Mouse (Mus musculus) yolk sac, embryonic 10.5 days (tissue): ENCODE results near the gene Gm20479.

Experiments used
- DNase-seq: peaks from one replicate; pipeline ENCODE4 v3.0.0-alpha.2; 2017; ENCODE audit warnings: low spot score

Gm20479 gene

DNA sequence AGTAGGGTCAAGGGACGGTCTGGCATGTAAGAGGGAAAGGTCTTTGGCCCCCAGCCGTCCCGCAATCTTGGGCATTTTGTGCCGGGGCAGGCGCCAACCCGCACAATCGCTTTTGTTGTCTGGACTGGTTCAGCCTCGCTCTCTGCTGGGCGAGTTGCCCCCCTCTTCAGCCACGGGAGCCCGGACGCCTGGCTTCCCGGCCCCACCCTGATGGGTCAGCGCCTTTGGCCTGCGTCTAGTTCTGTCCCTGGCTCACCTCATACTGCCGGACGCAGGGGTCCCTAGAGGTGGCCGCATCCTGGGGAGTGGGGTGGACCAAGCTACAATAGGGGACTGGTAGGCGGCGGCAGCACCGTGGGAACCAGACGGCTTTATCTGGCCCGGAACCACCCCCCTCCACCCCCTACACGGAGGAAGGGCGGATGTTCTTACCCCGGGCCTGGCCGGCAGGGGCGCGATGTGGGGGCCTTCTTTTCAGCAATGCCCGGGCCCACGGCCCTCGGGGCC lies 22.8 kb downstream of the Gm20479 start:
- no peak for DNase-seq

GRCm38 (mm10) chr7:27333316-27333941 lies 23.8 kb downstream of the Gm20479 start:
- no peak for DNase-seq

- peak; percentile 65 for DNase-seq
These were observed 24.6 kb downstream of the Gm20479 start for GRCm38 (mm10) chr7:27332353-27333199.

GRCm38 (mm10) chr7:27331854-27332253 lies 25.4 kb downstream of the Gm20479 start:
- DNase-seq = no peak

DNA sequence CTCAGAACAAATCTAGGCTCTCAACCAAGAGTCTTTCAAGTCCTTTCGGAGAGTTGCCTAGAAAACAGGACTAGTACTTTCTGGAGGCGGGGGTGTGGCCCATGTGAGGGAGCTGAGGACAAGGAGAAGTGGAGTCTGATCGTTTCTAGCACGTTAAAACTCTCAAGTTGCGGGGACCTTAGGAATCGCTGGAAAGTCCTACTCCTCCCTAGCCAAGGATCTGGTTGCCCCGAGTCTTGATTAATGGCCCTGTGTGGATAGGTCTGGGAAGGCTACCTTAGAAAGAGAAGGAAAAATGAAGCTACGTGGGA lies 25.7 kb downstream of the Gm20479 start:
- no peak for DNase-seq

DNA sequence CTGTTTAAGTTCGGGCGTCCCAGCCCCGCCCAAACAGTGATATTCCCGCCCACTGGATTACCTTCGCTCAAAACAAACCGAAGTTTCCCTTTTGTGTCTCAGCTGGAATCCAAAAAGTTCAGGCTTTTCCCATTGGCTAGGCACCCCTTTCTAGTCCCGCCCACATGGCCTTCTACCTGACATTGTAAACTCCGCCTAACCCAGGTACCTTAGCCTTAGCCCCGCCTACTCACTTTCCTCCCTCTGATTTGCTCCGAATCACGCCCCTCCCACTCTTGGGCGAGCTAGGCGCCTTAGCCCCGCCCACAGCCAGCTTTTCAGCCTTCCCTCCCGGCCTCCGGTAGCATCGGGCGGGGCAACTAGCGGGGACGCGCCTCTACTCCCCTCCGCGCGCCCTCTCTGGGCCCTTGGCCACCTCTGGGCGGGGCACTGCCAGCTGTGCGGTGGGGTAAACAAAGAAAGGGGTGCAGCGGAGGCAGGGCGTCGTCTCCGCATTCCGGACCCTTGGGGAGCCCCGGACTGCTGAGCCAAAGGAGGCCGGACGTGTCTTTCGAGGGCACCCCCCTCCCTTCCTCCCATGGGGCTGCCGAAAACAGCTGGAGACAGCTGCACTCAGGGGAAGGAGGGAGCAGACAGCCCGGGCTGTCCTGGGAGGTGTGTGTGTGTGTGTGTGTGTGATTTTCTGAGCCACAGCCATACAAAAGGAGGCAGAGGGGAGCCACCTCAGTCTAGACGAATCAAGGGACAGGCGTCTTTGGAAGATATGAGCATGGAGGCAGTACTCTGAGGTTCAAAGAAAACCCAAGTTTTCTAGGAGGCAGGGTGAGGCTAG lies 26.3 kb downstream of the Gm20479 start:
- peak; percentile 90 for DNase-seq

GRCm38 (mm10) chr7:27329981-27330380 lies 27.2 kb downstream of the Gm20479 start:
- DNase-seq = no peak

- DNase-seq = peak; percentile 72
These were observed 27.8 kb downstream of the Gm20479 start for GRCm38 (mm10) chr7:27329326-27329947.

DNA sequence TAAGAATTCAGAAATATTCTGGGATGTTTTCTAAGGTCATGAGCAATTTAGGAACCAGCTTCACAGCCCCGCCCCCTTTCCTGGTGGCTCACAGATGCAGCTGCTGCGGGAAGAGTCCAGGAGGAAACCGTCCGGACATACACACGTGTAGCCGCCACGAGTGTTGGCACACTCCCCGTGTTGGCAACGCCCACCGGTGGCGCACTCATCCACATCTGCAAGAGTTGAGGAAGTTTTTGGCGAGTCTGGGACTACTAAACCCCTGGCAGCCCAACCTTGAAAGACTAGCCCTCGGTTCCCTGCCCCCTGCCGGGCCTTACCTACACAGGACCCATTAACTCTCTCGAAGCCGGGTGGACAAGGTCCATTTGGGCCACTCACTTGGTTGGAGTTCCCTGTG lies 28.6 kb downstream of the Gm20479 start:
- DNase-seq = no peak

- no peak for DNase-seq
These were observed 29.1 kb downstream of the Gm20479 start for GRCm38 (mm10) chr7:27328161-27328560.

DNA sequence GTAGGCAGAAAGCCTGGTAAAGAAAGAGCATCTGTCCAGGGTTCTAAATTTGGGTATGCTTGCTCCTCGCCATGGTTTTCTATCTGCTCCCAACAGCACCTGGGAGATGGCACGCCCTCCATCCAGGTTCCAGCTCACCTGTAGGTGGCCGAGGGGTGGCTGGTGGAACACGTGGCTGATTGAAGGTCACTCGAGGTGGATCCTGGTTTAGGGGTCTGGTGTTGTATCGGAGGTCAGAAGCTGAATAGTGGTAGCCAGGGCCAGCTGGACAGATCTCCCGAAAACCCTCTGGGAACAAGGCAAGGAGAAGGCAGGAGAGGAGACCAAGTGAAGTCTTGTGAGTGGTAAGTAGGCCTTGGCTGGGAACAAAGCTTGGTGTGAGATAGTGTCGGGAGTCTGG lies 29.7 kb downstream of the Gm20479 start:
- no peak for DNase-seq

DNA sequence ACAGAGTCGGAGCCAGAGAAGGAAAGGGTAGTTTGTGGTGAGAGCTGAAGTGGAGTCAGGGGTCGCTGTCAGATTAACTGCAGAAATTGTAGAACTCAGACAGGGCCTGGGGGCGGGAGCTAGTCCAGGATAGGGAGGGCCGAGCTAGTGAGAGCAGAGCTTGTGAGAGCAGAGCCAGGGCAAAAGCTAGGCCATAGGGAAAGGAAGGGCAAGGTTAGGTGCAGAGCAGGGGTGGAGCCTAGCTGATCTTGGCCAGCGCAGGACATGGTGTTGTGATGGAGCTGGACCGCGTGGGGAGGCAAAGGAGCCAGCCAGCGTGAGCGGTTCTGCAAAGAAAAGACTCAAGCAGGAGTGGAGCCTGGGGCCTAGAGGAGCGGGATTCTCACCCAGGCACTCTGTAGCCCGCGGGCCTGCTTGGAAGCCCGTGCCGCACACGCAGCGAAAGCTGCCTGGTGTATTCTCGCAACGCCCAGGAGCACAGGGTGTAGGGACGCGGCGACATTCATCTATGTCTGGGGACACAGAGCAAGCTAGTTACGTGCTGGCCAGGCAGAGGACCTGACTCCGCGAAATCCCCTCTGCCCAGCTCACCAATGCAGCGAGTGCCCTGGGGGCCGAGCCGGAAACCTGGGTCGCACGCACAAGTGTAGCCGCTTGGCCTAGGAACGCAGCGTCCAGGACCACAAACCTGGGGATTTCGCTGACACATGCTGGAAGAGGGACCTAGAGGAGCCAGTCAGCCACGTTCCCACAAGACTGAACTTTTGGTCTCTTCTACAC lies 30.9 kb downstream of the Gm20479 start:
- no peak for DNase-seq

GRCm38 (mm10) chr7:27325697-27326096 lies 31.5 kb downstream of the Gm20479 start:
- DNase-seq = peak; percentile 51

- no peak for DNase-seq
These were observed 32.3 kb downstream of the Gm20479 start for GRCm38 (mm10) chr7:27324928-27325327.

DNA sequence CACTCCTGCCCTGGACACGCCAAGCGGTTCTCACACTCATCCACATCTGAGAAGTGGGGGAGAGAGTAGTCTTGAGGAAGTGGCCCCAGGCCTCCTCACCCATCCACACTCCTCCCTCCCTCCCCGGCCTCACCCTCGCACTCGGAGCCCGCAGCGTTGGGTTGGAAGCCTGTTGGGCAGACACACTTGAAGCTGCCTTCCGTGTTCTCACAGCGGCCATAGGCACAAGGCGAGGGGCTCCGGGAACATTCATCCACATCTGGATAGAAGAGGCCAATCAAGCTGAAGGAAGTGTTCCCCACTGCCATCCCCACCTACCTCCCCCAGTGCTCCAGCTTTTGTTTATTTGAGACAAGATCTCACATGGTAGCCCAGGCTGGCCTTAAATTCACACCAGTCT lies 33.1 kb downstream of the Gm20479 start:
- DNase-seq = no peak

DNA sequence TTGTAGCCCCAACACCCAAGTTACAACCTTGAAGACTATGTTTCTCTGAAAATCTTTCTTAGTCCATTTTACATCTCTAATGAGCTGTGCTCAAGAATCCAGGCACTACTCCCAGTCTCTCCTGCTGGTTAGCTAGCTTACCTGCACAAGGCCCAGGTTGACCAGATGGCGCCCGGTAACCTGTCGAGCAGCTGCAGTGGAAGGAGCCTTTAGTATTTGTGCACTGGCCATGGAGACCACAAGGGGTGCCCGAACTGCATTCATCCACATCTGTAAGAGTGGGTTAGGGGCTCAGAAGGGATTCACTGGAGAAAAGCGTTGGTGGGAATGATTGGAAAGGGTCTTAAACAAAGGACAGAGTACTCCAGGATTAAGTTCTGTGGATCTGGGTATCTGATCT lies 34.2 kb downstream of the Gm20479 start:
- DNase-seq = no peak

- DNase-seq = no peak
These were observed 34.9 kb downstream of the Gm20479 start for GRCm38 (mm10) chr7:27322291-27322690.

GRCm38 (mm10) chr7:27319411-27319810 lies 37.8 kb downstream of the Gm20479 start:
- no peak for DNase-seq

GRCm38 (mm10) chr7:27315958-27316357 lies 41.3 kb downstream of the Gm20479 start:
- no peak for DNase-seq

DNA sequence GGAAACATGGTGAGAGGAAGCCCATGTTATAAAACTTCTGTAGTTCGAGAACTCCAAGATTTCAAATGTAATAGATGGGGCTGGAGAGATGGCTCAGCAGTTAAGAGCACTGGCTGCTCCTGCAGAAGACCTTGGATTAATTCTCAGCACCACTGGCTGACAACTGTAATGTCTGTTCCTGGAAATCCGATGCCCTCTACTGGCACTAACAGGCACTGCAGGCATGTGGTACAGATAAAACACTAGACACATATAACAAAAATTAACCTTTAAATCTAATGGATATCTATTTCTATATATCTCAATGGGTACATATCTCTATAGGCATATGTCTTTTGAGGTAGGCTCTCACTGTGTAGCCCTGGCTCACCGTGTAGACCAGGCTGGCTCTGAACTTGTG lies 42.8 kb downstream of the Gm20479 start:
- DNase-seq = no peak

- DNase-seq = no peak
These were observed 45.5 kb downstream of the Gm20479 start for GRCm38 (mm10) chr7:27311651-27312284.
